Mouse (Mus musculus) layer of hippocampus, adult 2 months (tissue): ENCODE data around the gene Smad1. TPM values are rescaled to one million over a fixed set of nuclear protein-coding genes. Genes with fewer than 3 reads are reported as not detected.
A peak's percentile ranks its signal among the peaks of the same experiment; 100 is the strongest.

Experiments
- DNase-seq, 2 experiments: peaks; one replicate each; pipeline ENCODE4 v3.0.0; 2022; ENCODE audit warnings: low spot score in 2 of 2
- H3K27ac ChIP-seq: fragments of 200-600 bp; 2 replicates; pipeline ENCODE4 v1.8.1; 2022
- H3K4me3 ChIP-seq: fragments of 200-600 bp; 2 replicates; pipeline ENCODE4 v1.8.1; 2022; ENCODE audit warnings: mild to moderate bottlenecking
- CTCF ChIP-seq: fragments of 200-600 bp; conservative IDR thresholded peaks from 2 replicates; pipeline ENCODE4 v1.8.1; 2022; ENCODE audit warnings: antibody characterized with exemption, mild to moderate bottlenecking, moderate library complexity
- total RNA-seq, 2 experiments: library from RNA; stranded (reverse); gene quantifications; 2 replicates each; pipeline ENCODE4 v1.2.3; 2021

Smad1 gene
- total RNA-seq, 2 experiments from 2014 or later: 23.9 to 24.5 TPM

DNA sequence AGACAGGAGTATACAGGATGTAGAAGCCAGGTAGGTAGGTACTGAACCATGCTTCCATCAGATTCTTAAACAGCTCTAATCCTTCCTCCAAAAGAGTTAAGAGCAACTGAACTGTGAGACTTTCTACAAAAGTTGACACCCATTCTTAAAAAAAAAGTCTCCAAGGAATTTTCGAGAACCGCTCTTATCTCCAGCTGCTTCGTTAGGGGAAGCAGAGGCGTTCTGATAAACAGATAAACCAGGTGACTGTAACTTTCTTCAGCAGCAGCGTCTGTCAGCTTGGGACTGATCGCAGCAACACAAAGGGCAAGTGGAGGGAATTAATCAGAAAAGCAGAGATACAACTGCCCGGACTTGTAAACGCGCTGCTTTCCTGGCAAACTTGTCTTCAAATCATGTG lies 5.3 kb downstream of the Smad1 start:
- no peak for TF ChIP-seq CTCF
- no peak overlapping the region for H3K4me3 ChIP-seq
- DNase-seq: no peak
- H3K27ac ChIP-seq: no peak overlapping the region

DNA sequence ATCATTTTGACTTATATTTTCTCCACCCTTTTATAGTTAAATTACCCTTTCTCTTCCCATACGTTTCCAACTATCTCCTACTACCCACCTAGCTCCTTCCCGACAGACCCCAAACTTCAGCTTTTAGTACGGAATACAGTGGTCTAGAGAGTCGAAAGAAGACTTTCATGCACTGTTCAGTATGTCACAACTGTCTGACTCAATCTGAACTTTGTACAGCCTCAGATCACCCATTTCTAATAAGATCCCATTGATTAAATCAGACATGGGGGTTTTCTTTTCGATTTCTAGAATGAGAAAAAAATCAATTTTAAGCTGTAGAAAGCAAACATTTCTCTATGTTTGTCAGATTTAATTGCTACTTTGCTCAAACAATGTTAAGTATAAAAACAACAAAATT lies 6.1 kb downstream of the Smad1 start:
- Histone ChIP-seq H3K4me3 (no peak overlapping the region), H3K27ac (no peak overlapping the region)
- no peak for DNase-seq
- TF ChIP-seq CTCF: no peak

DNA sequence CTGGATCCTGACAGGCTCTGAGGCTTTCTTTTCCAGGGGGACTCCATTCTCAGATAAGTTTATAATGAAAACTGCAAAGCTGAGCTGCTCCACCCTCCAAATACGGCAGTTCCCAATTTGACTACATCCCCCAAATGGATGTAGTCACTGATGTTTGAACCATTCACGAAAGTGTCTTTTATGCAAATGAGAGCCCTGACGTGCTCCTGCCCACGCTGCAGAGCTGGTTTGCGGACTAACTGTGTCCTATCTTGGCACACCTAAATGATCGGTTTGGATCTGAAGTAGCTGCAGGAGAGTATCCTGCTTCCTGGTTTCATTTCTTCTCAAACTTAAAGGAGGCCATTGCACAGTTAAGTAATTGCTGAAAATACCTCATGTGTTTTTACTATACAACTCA lies 6.7 kb downstream of the Smad1 start:
- TF ChIP-seq CTCF: no peak
- DNase-seq: no peak
- no peak overlapping the region for H3K4me3 ChIP-seq

DNA sequence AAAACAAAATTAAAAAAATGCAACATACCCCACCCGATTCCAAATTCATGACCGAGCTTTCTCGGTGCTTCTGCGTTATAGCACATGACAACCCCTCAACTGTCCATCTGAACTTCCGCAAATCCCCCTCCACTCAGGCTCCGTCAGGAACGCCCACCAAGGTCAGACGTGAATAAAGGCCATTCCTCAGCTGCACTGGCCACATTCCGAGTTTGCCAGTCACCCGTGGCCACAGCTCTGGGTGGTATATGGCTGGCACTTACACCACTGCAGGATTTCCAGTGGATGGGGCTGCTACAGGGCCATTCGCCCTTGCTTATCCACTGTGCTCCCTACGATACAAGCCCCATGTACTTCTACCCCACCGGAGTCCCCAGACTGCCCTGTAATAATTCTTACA lies 7.9 kb downstream of the Smad1 start:
- no peak for TF ChIP-seq CTCF
- Histone ChIP-seq H3K4me3 (no peak overlapping the region), H3K27ac (no peak overlapping the region)
- no peak for DNase-seq

More for the DNA sequence above, 6.7 kb downstream of the Smad1 start:
- H3K27ac ChIP-seq: no peak overlapping the region

DNA sequence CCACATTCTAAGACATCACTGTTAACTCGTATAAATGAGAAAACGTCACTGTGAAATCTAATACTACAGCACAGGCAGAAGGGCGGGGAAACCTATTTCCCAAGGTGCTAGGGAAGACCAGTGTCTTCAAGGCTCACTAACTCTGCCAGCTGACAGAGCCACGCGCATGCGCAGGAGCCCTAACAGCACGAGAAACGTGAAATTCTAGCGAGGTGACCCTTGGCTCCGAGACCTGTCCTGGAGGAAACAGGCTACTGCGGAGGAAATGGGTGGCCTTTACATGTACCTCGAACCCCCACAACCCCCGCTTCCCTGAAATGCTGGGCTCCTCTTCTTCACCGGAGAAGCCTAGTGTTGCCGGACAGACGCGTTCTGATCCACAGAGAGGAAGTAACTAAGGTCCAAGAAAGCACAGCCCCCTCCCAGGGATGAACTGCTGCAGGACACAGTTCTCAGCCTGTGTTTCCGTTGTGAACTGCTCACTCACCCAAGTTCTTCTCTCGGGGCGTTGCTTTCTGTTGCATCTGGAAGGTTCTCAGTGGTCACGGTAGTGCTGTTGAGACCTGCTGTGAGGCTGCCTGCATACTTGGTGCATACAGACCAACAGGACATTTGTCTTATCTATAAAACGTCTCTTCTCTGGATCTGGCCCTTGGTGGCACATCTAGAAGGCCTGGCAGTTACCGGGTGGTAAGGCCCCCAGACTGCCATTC lies 10.1 kb downstream of the Smad1 start:
- Histone ChIP-seq H3K27ac (no peak overlapping the region), H3K4me3 (no peak overlapping the region)
- no peak for DNase-seq
- TF ChIP-seq CTCF: no peak

DNA sequence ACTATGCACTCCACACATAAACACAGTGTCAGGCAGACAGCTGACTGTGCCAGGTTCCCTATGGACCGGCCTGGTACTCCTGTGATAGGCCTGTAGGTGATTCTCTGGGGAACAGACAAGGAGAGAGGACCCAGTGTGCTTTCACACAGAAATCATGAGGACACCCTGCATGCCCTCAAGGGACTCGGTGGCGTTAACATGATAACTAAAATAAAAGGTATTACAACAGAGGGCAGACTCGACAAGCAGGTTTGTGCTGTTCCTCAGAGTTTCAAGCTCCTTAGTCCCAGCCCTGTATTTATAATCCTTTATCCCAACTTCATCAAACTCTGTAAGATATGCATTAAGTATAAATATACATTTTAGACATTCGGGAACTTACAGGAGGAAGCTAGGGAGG lies 12.5 kb downstream of the Smad1 start:
- no peak overlapping the region for H3K4me3 ChIP-seq
- no peak for TF ChIP-seq CTCF
- no peak for DNase-seq
- H3K27ac ChIP-seq: no peak overlapping the region

DNA sequence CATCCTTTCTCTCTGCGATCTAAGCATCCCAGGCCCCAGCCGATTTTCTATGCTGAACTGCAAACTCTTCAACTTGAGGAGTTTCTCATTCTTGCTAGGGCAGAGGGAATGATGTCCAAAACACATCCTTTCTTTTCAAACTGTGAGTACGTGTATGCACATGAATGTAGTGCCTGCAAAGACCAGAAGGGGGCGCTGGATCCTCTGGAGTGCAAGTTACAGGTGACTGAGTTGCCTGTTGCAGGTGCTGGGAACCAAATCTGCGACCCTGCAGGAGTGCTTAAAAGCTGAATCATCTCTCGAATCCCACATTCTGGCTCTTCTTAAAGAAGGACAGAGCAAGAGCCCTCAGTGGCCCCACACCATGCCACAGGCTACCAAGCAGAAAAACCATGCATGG lies 13.0 kb downstream of the Smad1 start:
- no peak for DNase-seq
- no peak overlapping the region for H3K4me3 ChIP-seq
- TF ChIP-seq CTCF: peak; percentile 60
- no peak overlapping the region for H3K27ac ChIP-seq

DNA sequence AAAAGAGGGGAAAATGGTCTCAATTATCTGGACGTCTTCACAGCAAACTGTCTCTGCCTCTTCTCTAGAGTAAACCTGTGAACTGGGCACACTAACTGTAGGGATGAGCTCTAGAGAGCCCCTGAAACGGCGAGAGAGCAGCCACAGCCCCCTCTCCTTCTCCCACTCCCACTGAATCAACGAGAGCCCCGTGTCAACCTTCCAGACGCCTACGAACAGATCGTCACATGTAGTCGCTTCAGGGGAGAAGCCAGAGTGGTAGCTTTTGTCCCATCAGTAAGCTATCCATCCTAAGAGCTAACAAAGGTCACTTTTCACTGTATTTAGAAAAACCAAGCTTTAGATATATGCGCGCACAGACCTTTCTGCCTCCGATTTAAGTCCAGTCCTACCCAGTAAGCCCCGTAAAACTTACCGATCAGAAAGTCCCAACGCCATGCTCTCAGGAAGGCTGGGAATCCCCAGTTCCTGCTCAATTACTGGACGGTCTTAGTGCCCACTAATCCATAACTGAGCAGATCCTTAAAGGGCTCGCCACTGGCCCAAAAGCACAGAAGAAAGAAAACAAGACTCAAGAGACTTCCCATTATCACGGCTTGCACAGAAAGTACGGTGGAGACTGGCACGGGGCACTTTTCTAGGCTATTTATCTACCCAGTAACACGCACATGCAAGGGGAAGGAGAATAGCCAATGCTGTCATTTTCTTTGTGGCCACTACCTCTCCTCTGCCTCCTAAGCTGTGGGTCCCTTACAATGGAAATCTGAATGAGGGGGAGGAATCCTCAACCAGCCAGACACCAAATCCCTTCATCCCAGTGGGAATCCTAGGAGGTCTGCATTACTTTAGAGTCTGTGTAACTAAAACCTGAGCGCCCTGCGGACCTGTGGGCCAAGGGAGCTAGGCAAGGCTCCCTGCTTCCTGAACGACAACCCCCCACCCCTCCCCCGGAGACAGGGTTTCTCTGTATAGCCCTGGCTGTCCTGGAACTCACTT lies 14.7 kb downstream of the Smad1 start:
- DNase-seq: no peak
- H3K4me3 ChIP-seq: no peak overlapping the region
- H3K27ac ChIP-seq: no peak overlapping the region
- no peak for TF ChIP-seq CTCF

DNA sequence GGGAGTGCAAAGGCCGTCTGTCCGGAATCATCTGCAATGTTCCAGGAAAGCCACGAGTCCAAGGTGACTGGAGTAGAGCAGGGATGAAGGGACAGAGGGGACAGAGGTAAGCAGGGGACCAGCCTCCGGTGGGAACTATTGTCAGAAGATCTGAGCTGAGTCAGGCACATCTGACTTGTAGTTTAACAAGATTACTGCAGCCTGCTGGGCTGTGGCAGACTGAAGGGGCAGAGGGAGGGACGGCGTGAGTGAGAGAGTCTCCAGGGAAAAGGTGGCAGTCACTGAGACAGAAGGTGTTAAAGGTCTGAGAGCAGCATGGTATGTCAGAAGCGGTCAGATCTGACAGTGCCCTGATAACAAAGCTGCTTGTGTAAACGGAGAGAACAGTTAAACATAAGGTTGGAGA lies 16.5 kb downstream of the Smad1 start:
- Histone ChIP-seq H3K4me3 (no peak overlapping the region), H3K27ac (no peak overlapping the region)
- DNase-seq: no peak
- TF ChIP-seq CTCF: no peak

DNA sequence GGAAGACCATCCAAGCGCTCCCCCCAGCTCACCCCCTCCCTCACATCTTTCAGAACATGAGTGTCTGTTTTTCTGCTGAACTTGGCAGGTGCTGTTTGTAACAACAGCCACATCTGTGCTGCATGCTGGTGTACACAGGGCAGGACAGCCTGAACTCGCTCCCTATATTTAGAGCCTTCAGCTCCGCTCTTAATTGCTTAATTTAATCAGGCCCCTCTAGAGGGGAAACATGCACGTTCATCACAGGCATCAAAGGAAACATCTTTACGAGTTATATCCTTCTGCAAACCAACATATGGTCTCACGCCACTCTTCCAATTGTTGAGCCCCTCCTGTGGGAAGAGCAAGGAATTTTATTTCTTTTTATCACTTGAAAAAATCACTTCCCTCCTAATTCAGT lies 17.5 kb downstream of the Smad1 start:
- peak; percentile 13 for TF ChIP-seq CTCF
- no peak overlapping the region for H3K27ac ChIP-seq
- H3K4me3 ChIP-seq: no peak overlapping the region
- DNase-seq: no peak

DNA sequence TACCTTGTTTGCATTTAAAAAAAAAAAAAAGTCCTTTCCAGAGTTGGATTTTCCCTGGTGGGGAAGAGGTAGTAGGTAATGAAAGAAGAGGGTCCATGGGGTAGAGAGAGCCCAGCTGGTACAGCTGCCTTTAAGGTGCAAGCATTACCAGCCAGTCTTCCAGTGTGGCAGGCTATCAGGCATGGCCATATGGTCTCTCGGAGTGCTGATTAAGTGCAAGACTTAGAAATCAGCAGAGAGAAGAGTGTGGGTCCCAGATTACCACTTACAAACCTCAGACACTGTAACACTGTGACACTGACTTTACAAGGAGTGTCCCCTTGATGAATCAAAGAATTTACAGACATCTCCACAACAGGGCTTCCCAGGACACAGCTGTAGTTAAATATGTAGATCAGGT lies 18.9 kb downstream of the Smad1 start:
- Histone ChIP-seq H3K27ac (no peak overlapping the region), H3K4me3 (no peak overlapping the region)
- no peak for DNase-seq
- no peak for TF ChIP-seq CTCF

DNA sequence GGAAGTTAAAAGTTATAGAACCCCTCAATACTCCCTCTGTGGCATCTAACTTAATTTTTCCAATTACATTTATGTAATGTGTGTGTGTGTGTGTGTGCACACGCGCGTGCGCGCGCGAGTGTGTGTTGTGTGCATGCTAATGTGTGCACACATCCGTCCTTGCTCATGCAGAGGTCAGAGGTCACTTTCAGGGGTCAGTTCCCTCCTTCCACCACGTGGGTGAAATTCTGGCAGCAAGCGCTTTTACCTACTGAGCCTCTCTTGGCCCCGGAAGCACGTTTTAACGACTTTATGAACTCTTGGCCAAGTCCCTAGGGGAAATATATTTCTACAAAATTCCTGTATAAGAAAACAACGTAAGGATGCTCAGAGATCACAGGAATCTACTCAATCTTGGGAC lies 19.3 kb downstream of the Smad1 start:
- DNase-seq: no peak
- TF ChIP-seq CTCF: no peak
- no peak overlapping the region for H3K4me3 ChIP-seq

DNA sequence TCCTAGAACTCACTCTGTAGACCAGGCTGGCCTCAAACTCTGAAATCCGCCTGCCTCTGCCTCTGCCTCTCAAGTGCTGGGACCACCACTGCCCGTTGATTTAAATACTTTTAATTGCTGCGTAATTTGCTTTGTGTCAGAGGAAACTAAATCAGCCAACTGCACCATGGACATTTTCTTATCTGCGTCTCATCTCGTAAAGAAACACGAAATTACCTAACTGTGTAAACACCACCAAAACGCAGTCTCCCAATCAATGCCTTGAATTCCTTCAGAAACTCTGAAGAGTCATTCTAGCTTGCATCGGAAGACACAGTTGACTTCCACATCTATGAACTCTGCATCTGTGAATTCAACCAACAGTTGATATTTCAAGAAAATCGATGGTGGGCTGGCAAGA lies 22.7 kb downstream of the Smad1 start:
- Histone ChIP-seq H3K4me3 (no peak overlapping the region), H3K27ac (no peak overlapping the region)
- no peak for TF ChIP-seq CTCF
- DNase-seq: no peak

More for the DNA sequence above, 19.3 kb downstream of the Smad1 start:
- H3K27ac ChIP-seq: no peak overlapping the region
